ENCODE assay signal across 9 mouse cellular contexts in the genomic region with DNA sequence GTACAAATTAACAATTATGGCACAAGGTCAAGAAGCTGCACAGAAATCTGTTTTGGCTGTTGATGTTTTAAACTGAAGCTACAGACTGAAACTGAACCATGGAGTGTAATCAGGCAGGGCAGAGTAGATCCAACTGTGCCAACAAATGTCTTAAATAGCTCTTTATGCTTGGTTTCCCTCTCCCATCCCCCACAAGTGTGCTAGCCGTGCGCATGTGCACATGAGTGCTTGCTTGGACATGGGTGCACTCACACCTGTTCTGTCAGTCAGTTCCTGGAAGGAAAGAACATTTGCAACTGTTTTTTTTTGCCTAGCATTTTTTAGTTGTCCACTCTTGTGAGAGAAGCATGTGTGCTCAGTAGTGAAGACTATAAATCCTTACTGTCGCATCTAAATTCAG. TPM values are rescaled to one million over a fixed set of nuclear protein-coding genes. Genes with fewer than 3 reads are reported as not detected.
DNase-seq lines count a peak whose midpoint lies in the region.
"Had no signal": no experiment of that assay in that cellular context is flagged by ENCODE, and none has a peak within 500 bp of the region (broad histone marks: within the 10 kb centered on the region; RNA-seq: fewer than 3 reads in every experiment).

No protein-coding gene starts in this region.

- peak; percentile 39 for DNase-seq in lung, postnatal 36 days
- DNase-seq in lung, postnatal 4 days, result no peak
- peak; percentile 64 for DNase-seq in cerebellum, adult 9-11 months
- peak; percentile 20 to 42 for DNase-seq in gastrocnemius, postnatal 36 days
- DNase-seq in skeletal muscle tissue, adult 2 months (ENCODE audit: low read depth, low spot score), result peak; percentile 91
- no peak for DNase-seq in left cerebral cortex, adult 9 months (ENCODE audit: low spot score in 2 of 2)
- no peak for DNase-seq in embryo, embryonic 11 days
- DNase-seq: liver, embryonic 13.5 days; thymus, adult 18-20 months had no signal

- intact Hi-C loops in gastrocnemius, postnatal 36 days (cut with DNase I), result no loop called here

RNA-seq across cellular contexts. Expression of a gene that starts 10.4 kb away (rescaled TPM):
- total RNA-seq in gastrocnemius, postnatal 36 days (2021), result 100 to 1,000 TPM in 1 of 2 experiments, 10 to 100 TPM in 1; 88.8 to 105 TPM

RNA-seq across cellular contexts. Expression of a gene that starts 11.5 kb away (rescaled TPM):
- total RNA-seq in gastrocnemius, postnatal 36 days (2021), result 10 to 100 TPM; 47.8 to 48.3 TPM

Comparison
In these comparisons a context has a peak if more than half of its experiments do, and no peak if none do; other contexts are left out.
1. DNase-seq: peak in lung, postnatal 36 days (single experiment), cerebellum, adult 9-11 months (single experiment), gastrocnemius, postnatal 36 days (2 of 2) and skeletal muscle tissue, adult 2 months (single experiment); none in lung, postnatal 4 days (0 of 2), left cerebral cortex, adult 9 months (0 of 2) and embryo, embryonic 11 days (single experiment).